Mouse (Mus musculus) limb, embryonic 13.5 days (tissue): ENCODE data around the gene Tmod3. TPM values are rescaled to one million over a fixed set of nuclear protein-coding genes. Genes with fewer than 3 reads are reported as not detected.
"Not testable (repeated sequence)": the region's sequence is repeated elsewhere in the genome, so short reads cannot be mapped to it uniquely, and the experiment has no call there.

Source experiments
- ATAC-seq: fragments of 200-750 bp; cut with Nextera tagmentation; 2 replicates; pipeline ENCODE4 v1.8.0; 2017; ENCODE audit warnings: low read depth, moderate number of reproducible peaks, moderate TSS enrichment; ENCODE audit not compliant: low FRiP score
- H3K27ac ChIP-seq: fragments of 300-500 bp; sonication (generic); 2 replicates; pipeline ENCODE4 v1.5.1; 2015; ENCODE audit warnings: inconsistent platforms, mild to moderate bottlenecking, moderate library complexity
- H3K27me3 ChIP-seq: fragments of 300-500 bp; sonication (generic); 2 replicates; pipeline ENCODE4 v1.6.1; 2015; ENCODE audit warnings: mild to moderate bottlenecking, inconsistent platforms
- H3K36me3 ChIP-seq: fragments of 300-500 bp; sonication (generic); 2 replicates; pipeline ENCODE4 v1.6.1; 2015; ENCODE audit warnings: inconsistent platforms, mild to moderate bottlenecking, moderate library complexity
- H3K4me1 ChIP-seq: fragments of 300-500 bp; sonication (generic); 2 replicates; pipeline ENCODE4 v1.6.1; 2015; ENCODE audit warnings: inconsistent platforms
- H3K4me2 ChIP-seq: fragments of 300-500 bp; sonication (generic); replicated peaks from 2 replicates; pipeline ENCODE4 v1.6.1; 2015; ENCODE audit warnings: inconsistent platforms, mild to moderate bottlenecking, moderate library complexity
- H3K4me3 ChIP-seq: fragments of 300-500 bp; sonication (generic); 2 replicates; pipeline ENCODE4 v1.5.1; 2015; ENCODE audit warnings: moderate library complexity, mild to moderate bottlenecking, inconsistent platforms
- H3K9ac ChIP-seq: fragments of 300-500 bp; sonication (generic); 2 replicates; pipeline ENCODE4 v1.6.1; 2015; ENCODE audit warnings: mild to moderate bottlenecking, inconsistent platforms
- H3K9me3 ChIP-seq: fragments of 300-500 bp; sonication (generic); 2 replicates; pipeline ENCODE4 v1.6.1; 2016; ENCODE audit warnings: inconsistent platforms
- WGBS: fragments of 180-500 bp; shearing (Covaris S2); methylation state at CpG from one replicate; pipeline ENCODE4 v1.1.7; 2015; 5-methylcytosine and 5-hydroxymethylcytosine counted together
- polyA plus RNA-seq: library from polyadenylated mRNA; unstranded; fragments of >200 nt; fragmentation: Nextera tagmentation; extraction: Ambion mirVana; gene quantifications from 2 replicates; pipeline ENCODE4 v1.2.1, GENCODE M21; 2015

The Tmod3 gene
- polyA plus RNA-seq, 1 experiment from 2014 or later = 105 TPM

GRCm38 (mm10) chr9:75521788-75522187 lies 37.7 kb downstream of the Tmod3 start:
- Histone ChIP-seq H3K27me3 (no peaks in the 10 kb centered on the region), H3K4me1 (no peaks in the 10 kb centered on the region), H3K4me3 (no peak overlapping the region), H3K9me3 (no peaks in the 10 kb centered on the region), H3K4me2 (no peak overlapping the region), H3K9ac (no peak overlapping the region), H3K27ac (no peak overlapping the region), H3K36me3 (peaks cover 4% of the 10 kb centered on the region; the same call in 1 of the 2 replicates)
- ATAC-seq = no peak
- WGBS = 55% methylated on average over 4 of the region's 4 CpGs

- 95% methylated on average over 8 of the region's 8 CpGs for WGBS
- Histone ChIP-seq H3K27me3 (no peaks in the 10 kb centered on the region), H3K9me3 (no peaks in the 10 kb centered on the region), H3K4me3 (no peak overlapping the region), H3K4me2 (no peak overlapping the region), H3K36me3 (peaks cover 10% of the 10 kb centered on the region), H3K27ac (no peak overlapping the region), H3K4me1 (no peaks in the 10 kb centered on the region), H3K9ac (no peak overlapping the region)
- no peak for ATAC-seq
These were observed 38.5 kb downstream of the Tmod3 start for GRCm38 (mm10) chr9:75520940-75521339.

GRCm38 (mm10) chr9:75517751-75518150 lies 41.7 kb downstream of the Tmod3 start:
- H3K4me3 ChIP-seq = no peak overlapping the region
- H3K27ac ChIP-seq = no peak overlapping the region
- no peaks in the 10 kb centered on the region for H3K4me1 ChIP-seq
- H3K36me3 ChIP-seq = peaks cover 32% of the 10 kb centered on the region
- WGBS = 73% methylated on average over 3 of the region's 3 CpGs
- no peaks in the 10 kb centered on the region for H3K27me3 ChIP-seq
- no peak overlapping the region for H3K9ac ChIP-seq
- ATAC-seq = no peak
- H3K9me3 ChIP-seq = no peaks in the 10 kb centered on the region
- no peak overlapping the region for H3K4me2 ChIP-seq

- Histone ChIP-seq H3K9me3 (no peaks in the 10 kb centered on the region), H3K27me3 (no peaks in the 10 kb centered on the region), H3K27ac (no peak overlapping the region), H3K4me2 (no peak overlapping the region), H3K36me3 (peaks cover 45% of the 10 kb centered on the region), H3K4me1 (no peaks in the 10 kb centered on the region), H3K9ac (no peak overlapping the region), H3K4me3 (no peak overlapping the region)
- 63% methylated on average over 12 of the region's 12 CpGs for WGBS
- peak; percentile 54; the same call in 1 of the 2 replicates for ATAC-seq
These were observed 43.9 kb downstream of the Tmod3 start for GRCm38 (mm10) chr9:75515464-75516113.

GRCm38 (mm10) chr9:75511236-75511939 lies 48.1 kb downstream of the Tmod3 start:
- WGBS = 90% methylated on average over 8 of the region's 8 CpGs
- no peak overlapping the region for H3K9ac ChIP-seq
- no peak overlapping the region for H3K27ac ChIP-seq
- peaks cover 75% of the 10 kb centered on the region for H3K36me3 ChIP-seq
- no peaks in the 10 kb centered on the region for H3K27me3 ChIP-seq
- no peak for ATAC-seq
- H3K4me1 ChIP-seq = no peaks in the 10 kb centered on the region
- no peaks in the 10 kb centered on the region for H3K9me3 ChIP-seq
- no peak overlapping the region for H3K4me3 ChIP-seq
- H3K4me2 ChIP-seq = no peak overlapping the region

GRCm38 (mm10) chr9:75504311-75504710 lies 55.1 kb downstream of the Tmod3 start:
- 95% methylated on average over 6 of the region's 6 CpGs for WGBS

GRCm38 (mm10) chr9:75498571-75498970 lies 60.9 kb downstream of the Tmod3 start:
- WGBS = 90% methylated on average over 7 of the region's 7 CpGs
- ATAC-seq = no peak
- H3K9ac ChIP-seq = no peak overlapping the region
- no peaks in the 10 kb centered on the region for H3K9me3 ChIP-seq
- H3K4me1 ChIP-seq = no peaks in the 10 kb centered on the region
- H3K4me3 ChIP-seq = no peak overlapping the region
- no peak overlapping the region for H3K27ac ChIP-seq
- no peak overlapping the region for H3K4me2 ChIP-seq
- no peaks in the 10 kb centered on the region for H3K27me3 ChIP-seq
- H3K36me3 ChIP-seq = peaks cover 50% of the 10 kb centered on the region

More at GRCm38 (mm10) chr9:75504311-75504710, 55.1 kb downstream of the Tmod3 start:
- H3K4me2 ChIP-seq = no peak overlapping the region
- H3K9ac ChIP-seq = no peak overlapping the region
- no peaks in the 10 kb centered on the region for H3K4me1 ChIP-seq
- peaks cover 72% of the 10 kb centered on the region for H3K36me3 ChIP-seq
- no peaks in the 10 kb centered on the region for H3K9me3 ChIP-seq
- H3K4me3 ChIP-seq = no peak overlapping the region
- H3K27me3 ChIP-seq = no peaks in the 10 kb centered on the region
- ATAC-seq = no peak
- no peak overlapping the region for H3K27ac ChIP-seq

- H3K27ac ChIP-seq = no peak overlapping the region
- H3K4me1 ChIP-seq = no peaks in the 10 kb centered on the region
- H3K9ac ChIP-seq = no peak overlapping the region
- peaks cover 32% of the 10 kb centered on the region for H3K36me3 ChIP-seq
- ATAC-seq = no peak
- 84% methylated on average over 10 of the region's 10 CpGs for WGBS
- no peaks in the 10 kb centered on the region for H3K27me3 ChIP-seq
- no peaks in the 10 kb centered on the region for H3K9me3 ChIP-seq
- H3K4me2 ChIP-seq = no peak overlapping the region
- H3K4me3 ChIP-seq = no peak overlapping the region
These were observed 63.5 kb downstream of the Tmod3 start for GRCm38 (mm10) chr9:75495945-75496344.

GRCm38 (mm10) chr9:75494407-75495005 lies 65.0 kb downstream of the Tmod3 start:
- WGBS = 78% methylated on average over 9 of the region's 9 CpGs
- no peak overlapping the region for H3K27ac ChIP-seq
- no peak for ATAC-seq

GRCm38 (mm10) chr9:75488255-75488654 lies 71.2 kb downstream of the Tmod3 start:
- H3K9me3 ChIP-seq, H3K4me2 ChIP-seq, ATAC-seq, H3K36me3 ChIP-seq, H3K27ac ChIP-seq, H3K4me1 ChIP-seq, H3K4me3 ChIP-seq, H3K9ac ChIP-seq, H3K27me3 ChIP-seq: not testable (repeated sequence)
- WGBS = 94% methylated on average over 7 of the region's 7 CpGs

More at GRCm38 (mm10) chr9:75494407-75495005, 65.0 kb downstream of the Tmod3 start:
- Histone ChIP-seq H3K27me3 (no peaks in the 10 kb centered on the region), H3K36me3 (peaks cover 26% of the 10 kb centered on the region), H3K9me3 (no peaks in the 10 kb centered on the region), H3K4me2 (no peak overlapping the region), H3K4me3 (no peak overlapping the region), H3K4me1 (no peaks in the 10 kb centered on the region), H3K9ac (no peak overlapping the region)

GRCm38 (mm10) chr9:75485231-75485630 lies 74.2 kb downstream of the Tmod3 start:
- Histone ChIP-seq H3K9me3 (no peaks in the 10 kb centered on the region), H3K27ac (no peak overlapping the region), H3K4me2 (no peak overlapping the region), H3K4me3 (no peak overlapping the region), H3K27me3 (no peaks in the 10 kb centered on the region), H3K9ac (no peak overlapping the region), H3K36me3 (no peaks in the 10 kb centered on the region; the same call in 1 of the 2 replicates), H3K4me1 (0 out of 2 replicates have a peak, but pooled peaks cover 3% of the 10 kb centered on the region)
- 70% methylated on average over 6 of the region's 6 CpGs for WGBS
- ATAC-seq = no peak

GRCm38 (mm10) chr9:75480536-75481075 lies 78.9 kb downstream of the Tmod3 start:
- Histone ChIP-seq H3K4me2 (no peak overlapping the region), H3K27me3 (no peaks in the 10 kb centered on the region), H3K9me3 (no peaks in the 10 kb centered on the region), H3K9ac (no peak overlapping the region), H3K36me3 (no peaks in the 10 kb centered on the region; the same call in 1 of the 2 replicates), H3K4me3 (no peak overlapping the region), H3K27ac (no peak overlapping the region), H3K4me1 (0 out of 2 replicates have a peak, but pooled peaks cover 10% of the 10 kb centered on the region)
- no peak for ATAC-seq
- 87% methylated on average over 5 of the region's 5 CpGs for WGBS
